Mouse (Mus musculus): ENCODE results near the gene Sbf2. TPM values are rescaled to one million over a fixed set of nuclear protein-coding genes. Genes with fewer than 3 reads are reported as not detected.

The Sbf2 gene
- total and polyA plus RNA-seq, 3 experiments, result 1.3 to 4.4 TPM; not detected in 1

DNA sequence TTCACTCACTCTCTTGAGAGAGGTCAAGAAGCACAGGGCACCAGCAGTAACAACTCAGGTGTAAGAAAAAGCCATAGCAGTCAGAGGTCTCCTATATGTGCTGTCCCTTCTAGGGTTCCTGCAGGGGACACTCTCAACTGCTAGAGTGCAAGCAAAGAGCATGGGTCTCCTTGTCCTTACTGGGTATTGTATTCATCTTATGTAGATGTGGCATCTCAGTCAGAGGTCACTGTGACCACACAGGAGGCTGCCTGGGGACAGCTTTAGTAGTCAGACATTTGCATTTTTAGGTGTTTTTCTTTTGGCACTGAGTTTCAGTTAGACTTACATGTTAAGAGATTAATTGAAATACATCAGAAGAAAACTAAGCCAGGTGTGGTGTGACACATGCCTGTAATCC, 347.7 kb downstream of the Sbf2 start:
- H3K79me2 ChIP-seq (ENCODE audit: control insufficient read depth, insufficient read depth, low read length, poor library complexity), result no peaks in the 10 kb centered on the region
- no peaks in the 10 kb centered on the region for H3K9me3 ChIP-seq (replicated peaks; ENCODE audit: insufficient read depth, low read length)
- DNase-seq (ENCODE audit: low read depth, low spot score), result no peak
- peaks cover 2 to 9% of the 10 kb centered on the region in 2 experiments for H3K36me3 ChIP-seq (ENCODE audit: control insufficient read depth in 1 of 2, insufficient read depth in 2 of 2, low read length in 2 of 2)
- H3K4me1 ChIP-seq (ENCODE audit: control insufficient read depth in 1 of 2, insufficient read depth in 2 of 2, low read length in 2 of 2), result peaks cover 4 to 9% of the 10 kb centered on the region in 2 experiments; a peak in 2 of 4 replicates
- H3K27ac ChIP-seq (ENCODE audit: control insufficient read depth, low read depth, low read length), result no peak overlapping the region
- H3K4me3 ChIP-seq (ENCODE audit: control insufficient read depth in 1 of 2, insufficient read depth in 1 of 2, low read depth in 2 of 2, low read length in 2 of 2), result no peak overlapping the region
- no peak overlapping the region for H3K9ac ChIP-seq (ENCODE audit: control insufficient read depth, low read depth, low read length, poor library complexity, severe bottlenecking)
- no peaks in the 10 kb centered on the region for H3K27me3 ChIP-seq (ENCODE audit: control insufficient read depth in 1 of 2, insufficient read depth in 2 of 2, low read length in 2 of 2)
- TF ChIP-seq NRF1 (IDR thresholded peaks at IDR 0.05; ENCODE audit: insufficient read depth, low read depth, low read length, poor library complexity, severe bottlenecking) (no peak), NELFE (IDR thresholded peaks at IDR 0.05; ENCODE audit: low read depth, low read length) (no peak), POLR2A (IDR thresholded peaks at IDR 0.05; ENCODE audit: control insufficient read depth in 1 of 2, insufficient read depth in 1 of 2, low read depth in 1 of 2, low read length in 2 of 2, poor library complexity in 1 of 2) (no peak), GABPA (IDR thresholded peaks at IDR 0.05; ENCODE audit: low read depth, low read length) (no peak), MAFK (IDR thresholded peaks at IDR 0.05; ENCODE audit: borderline replicate concordance, low read depth, low read length) (no peak), ZMIZ1 (IDR thresholded peaks at IDR 0.05; ENCODE audit: low read depth, low read length) (no peak), SIN3A (IDR thresholded peaks at IDR 0.05; ENCODE audit: low read length) (no peak), MXI1 (IDR thresholded peaks at IDR 0.05; ENCODE audit: low read depth, low read length) (no peak), MYB (IDR thresholded peaks at IDR 0.05; ENCODE audit: low read depth, low read length) (no peak), EP300 (IDR thresholded peaks at IDR 0.05; ENCODE audit: low read depth in 1 of 2, low read length in 2 of 2) (no peak), UBTF (IDR thresholded peaks at IDR 0.05; ENCODE audit: borderline replicate concordance, insufficient read depth, low read depth, low read length) (no peak), JUND (IDR thresholded peaks at IDR 0.05; ENCODE audit: low read depth, low read length) (no peak), MEF2A (IDR thresholded peaks at IDR 0.05; ENCODE audit: extremely low read depth, insufficient replicate concordance, low read depth, low read length, poor library complexity, severe bottlenecking) (no peak), GATA1 (IDR thresholded peaks at IDR 0.05; ENCODE audit: low read depth, low read length) (no peak), ETS1 (IDR thresholded peaks at IDR 0.05; ENCODE audit: low read depth, low read length) (no peak), ZNF384 (IDR thresholded peaks at IDR 0.05; ENCODE audit: low read depth, low read length) (no peak), TCF12 (IDR thresholded peaks at IDR 0.05; ENCODE audit: low read depth, low read length) (no peak), E2F4 (IDR thresholded peaks at IDR 0.05; ENCODE audit: borderline replicate concordance, low read depth, low read length) (no peak), SMC3 (IDR thresholded peaks at IDR 0.05; ENCODE audit: low read depth, low read length) (no peak)

DNA sequence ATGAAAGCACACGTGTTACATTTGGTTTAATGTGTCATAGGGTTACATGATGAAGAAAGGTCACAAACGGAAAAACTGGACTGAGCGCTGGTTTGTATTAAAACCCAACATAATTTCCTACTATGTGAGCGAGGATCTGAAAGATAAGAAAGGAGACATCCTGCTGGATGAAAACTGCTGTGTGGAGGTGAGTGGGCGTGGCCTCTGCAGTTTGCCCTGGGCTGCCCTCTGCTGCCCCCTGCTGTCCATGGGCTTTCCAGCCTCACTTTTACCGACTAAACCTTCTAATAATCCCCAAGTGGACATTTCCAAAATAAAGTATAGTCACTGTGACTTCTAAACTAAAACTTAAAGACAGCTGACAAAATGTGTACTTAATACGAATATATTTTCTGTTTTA, 348.9 kb downstream of the Sbf2 start:
- TF ChIP-seq ZNF384 (IDR thresholded peaks at IDR 0.05; ENCODE audit: low read depth, low read length) (no peak), ZC3H11A (IDR thresholded peaks at IDR 0.05; ENCODE audit: low read depth, low read length) (peak; percentile 88), CHD2 (IDR thresholded peaks at IDR 0.05; ENCODE audit: low read length) (no peak), RCOR1 (IDR thresholded peaks at IDR 0.05; ENCODE audit: low read depth, low read length) (no peak), CTCF (IDR thresholded peaks at IDR 0.05 in 2 of 3, conservative IDR thresholded peaks at IDR 0.05 in 1 of 3; ENCODE audit: control insufficient read depth in 1 of 3, insufficient read depth in 1 of 3, low read depth in 2 of 3, low read length in 3 of 3, poor library complexity in 1 of 3, severe bottlenecking in 1 of 3) (peak; percentile 94 to 97 (median 96)), RAD21 (IDR thresholded peaks at IDR 0.05; ENCODE audit: low read depth, low read length) (peak; percentile 89), JUND (IDR thresholded peaks at IDR 0.05; ENCODE audit: low read depth, low read length) (peak; percentile 41; the same call in 1 of the 2 replicates), SIN3A (IDR thresholded peaks at IDR 0.05; ENCODE audit: low read length) (peak; percentile 47; the same call in 1 of the 2 replicates), CHD1 (IDR thresholded peaks at IDR 0.05; ENCODE audit: low read depth, low read length) (no peak), MXI1 (IDR thresholded peaks at IDR 0.05; ENCODE audit: low read depth, low read length) (0 out of 2 replicates have a peak, but pooled peaks have one; percentile 40), EP300 (IDR thresholded peaks at IDR 0.05; ENCODE audit: low read depth in 1 of 2, low read length in 2 of 2) (no peak; a peak in 1 of 4 replicates), BHLHE40 (IDR thresholded peaks at IDR 0.05; ENCODE audit: borderline replicate concordance, low read depth, low read length) (0 out of 2 replicates have a peak, but pooled peaks have one; percentile 21), SMC3 (IDR thresholded peaks at IDR 0.05; ENCODE audit: low read depth, low read length) (peak; percentile 94)
- H3K27ac ChIP-seq (ENCODE audit: control insufficient read depth, low read depth, low read length), result no peak overlapping the region
- no peak overlapping the region for H3K4me3 ChIP-seq (ENCODE audit: control insufficient read depth in 1 of 2, insufficient read depth in 1 of 2, low read depth in 2 of 2, low read length in 2 of 2)
- H3K9ac ChIP-seq (ENCODE audit: control insufficient read depth, low read depth, low read length, poor library complexity, severe bottlenecking), result no peak overlapping the region
- no peaks in the 10 kb centered on the region for H3K27me3 ChIP-seq (ENCODE audit: control insufficient read depth in 1 of 2, insufficient read depth in 2 of 2, low read length in 2 of 2)
- no peaks in the 10 kb centered on the region for H3K9me3 ChIP-seq (replicated peaks; ENCODE audit: insufficient read depth, low read length)
- no peaks in the 10 kb centered on the region for H3K79me2 ChIP-seq (ENCODE audit: control insufficient read depth, insufficient read depth, low read length, poor library complexity)
- H3K36me3 ChIP-seq (ENCODE audit: control insufficient read depth in 1 of 2, insufficient read depth in 2 of 2, low read length in 2 of 2), result peaks cover 2 to 9% of the 10 kb centered on the region in 2 experiments
- peak; percentile 83 for DNase-seq (ENCODE audit: low read depth, low spot score)
- H3K4me1 ChIP-seq (ENCODE audit: control insufficient read depth in 1 of 2, insufficient read depth in 2 of 2, low read length in 2 of 2), result peaks cover 4 to 9% of the 10 kb centered on the region in 2 experiments; a peak in 2 of 4 replicates
